Mouse (Mus musculus): ENCODE results near the gene Slc19a1.

The Slc19a1 gene

DNA sequence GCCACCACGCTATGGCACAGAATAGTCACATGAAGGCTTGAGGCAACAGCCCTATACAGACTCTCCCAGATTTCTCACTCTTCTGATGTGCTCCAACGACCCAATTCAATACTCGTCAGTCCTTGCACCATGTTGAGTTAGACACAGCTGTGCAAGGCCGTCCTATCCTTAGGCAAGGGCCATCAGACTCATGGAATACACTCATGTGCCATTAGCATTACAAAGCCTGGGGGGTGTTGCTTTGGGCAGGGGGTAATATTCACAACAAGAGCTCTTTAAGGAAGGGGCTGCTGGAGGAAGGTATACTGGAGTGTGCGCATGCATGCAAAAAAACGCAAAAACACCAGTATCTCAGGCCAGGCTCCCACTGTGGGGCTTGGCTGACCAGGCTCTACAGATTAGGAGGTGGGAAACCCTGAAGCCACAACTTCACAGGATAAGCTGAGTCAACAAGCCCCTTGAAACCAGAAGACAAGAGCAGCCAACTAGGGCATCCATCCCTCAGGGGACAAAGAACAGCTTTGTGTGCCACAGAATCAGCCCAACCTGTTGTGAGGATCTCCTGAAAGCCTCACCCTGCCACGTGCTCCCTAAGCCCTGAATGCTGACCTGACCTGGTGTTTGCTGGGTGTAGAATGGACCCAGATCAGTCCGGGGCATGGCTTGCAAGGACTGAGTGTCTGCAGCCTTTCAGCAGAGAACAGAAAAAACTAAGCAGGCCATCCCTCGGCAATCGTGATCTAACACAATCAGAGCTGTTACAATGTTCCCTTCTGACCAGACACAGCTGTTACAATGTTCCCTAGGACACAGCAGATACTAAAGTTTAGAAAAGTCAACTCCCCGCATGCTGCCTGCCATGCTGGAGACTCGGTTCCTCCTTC is 65.2 kb downstream of the Slc19a1 start:
- no peak for DNase-seq

DNA sequence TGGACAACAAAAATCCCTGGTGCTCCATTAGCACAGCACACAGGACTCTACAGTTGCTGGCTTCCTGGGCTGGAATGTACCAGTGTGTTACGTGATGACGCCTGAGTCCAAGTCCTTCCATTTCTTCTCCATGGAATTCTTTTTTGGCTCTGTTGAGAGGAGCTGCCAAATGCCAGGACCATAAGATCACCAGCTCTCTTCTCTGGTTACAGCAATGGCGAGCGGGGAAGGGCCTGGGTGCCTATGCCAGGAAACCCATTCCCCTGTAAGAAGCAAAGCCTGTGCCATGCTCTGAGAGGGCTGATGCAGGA is 65.8 kb downstream of the Slc19a1 start:
- no peak for DNase-seq

DNA sequence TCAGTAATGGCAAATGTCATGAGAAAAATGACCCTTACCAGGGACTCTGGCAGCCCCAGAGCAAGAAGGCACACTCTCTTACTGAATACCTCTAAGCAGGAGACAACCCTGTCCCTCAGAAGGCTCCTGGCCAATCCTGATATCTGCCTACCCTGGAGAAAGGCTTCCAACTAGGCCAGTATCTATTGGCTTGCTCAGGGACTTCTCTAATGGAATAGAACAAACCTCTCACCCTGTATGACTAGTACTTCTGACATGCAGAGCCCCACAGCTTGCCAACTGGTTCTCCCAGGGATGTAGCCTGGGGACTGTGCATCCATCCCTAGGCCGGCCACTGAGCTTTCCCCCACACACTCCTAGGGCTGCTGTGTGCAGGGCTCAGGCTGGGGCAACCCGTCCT is 66.6 kb downstream of the Slc19a1 start:
- DNase-seq = no peak

DNA sequence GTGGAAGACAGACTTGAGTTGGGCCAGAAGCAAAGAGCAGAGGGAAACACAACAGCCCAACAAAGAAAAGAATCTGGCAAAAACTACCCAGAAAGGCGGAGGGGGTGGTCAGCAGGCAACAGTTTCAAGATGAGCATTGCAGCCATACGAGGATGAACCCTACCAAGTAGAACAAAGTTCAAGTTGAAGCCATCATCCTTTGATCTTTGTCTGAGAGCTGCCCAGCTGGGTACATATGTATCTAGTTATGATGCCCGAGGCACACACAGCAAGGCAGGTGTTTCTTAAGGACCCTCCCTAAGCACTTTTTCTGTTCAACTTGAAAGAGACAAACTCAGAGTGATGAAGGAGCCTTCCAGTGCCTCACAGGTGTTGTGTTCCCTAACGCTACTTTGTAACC is 67.7 kb downstream of the Slc19a1 start:
- no peak for DNase-seq

DNA sequence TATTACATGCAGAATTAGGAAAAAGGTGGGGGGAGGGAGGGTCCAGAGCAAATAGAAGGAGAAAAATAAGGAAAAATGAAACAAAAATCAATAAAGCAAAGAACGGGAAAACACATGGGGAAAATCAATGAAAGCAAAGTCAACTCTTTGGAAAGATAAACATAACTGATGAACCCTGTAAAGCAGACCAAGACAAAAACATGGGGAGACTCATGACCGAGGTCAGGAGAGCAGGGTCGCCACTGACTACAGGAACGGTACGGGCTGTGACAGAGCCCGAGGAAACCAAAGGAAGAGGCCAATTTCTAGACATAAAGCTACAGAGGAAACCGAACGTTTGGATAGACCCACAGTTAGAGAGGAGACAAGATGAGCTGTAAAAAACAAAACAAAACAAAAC is 71.6 kb downstream of the Slc19a1 start:
- DNase-seq = no peak

DNA sequence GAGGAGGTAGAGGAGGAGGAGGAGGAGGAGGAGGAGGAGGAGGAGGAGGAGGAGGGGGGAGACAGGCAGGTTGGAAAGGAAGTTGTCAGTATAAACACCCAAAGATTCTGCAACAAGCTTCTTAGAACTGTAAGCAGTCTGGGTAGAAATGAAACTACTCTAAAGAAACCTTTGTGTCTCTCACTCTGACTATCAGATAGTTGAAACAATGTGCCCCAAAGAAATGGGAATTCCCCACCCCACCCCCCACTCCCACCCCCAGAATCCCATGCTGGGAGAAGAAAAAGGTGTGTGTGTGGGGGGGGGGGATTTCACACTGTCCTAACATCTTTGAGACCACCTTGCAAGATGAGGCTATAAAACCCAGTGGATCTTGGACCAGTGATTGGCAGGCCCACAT is 72.3 kb downstream of the Slc19a1 start:
- no peak for DNase-seq

DNA sequence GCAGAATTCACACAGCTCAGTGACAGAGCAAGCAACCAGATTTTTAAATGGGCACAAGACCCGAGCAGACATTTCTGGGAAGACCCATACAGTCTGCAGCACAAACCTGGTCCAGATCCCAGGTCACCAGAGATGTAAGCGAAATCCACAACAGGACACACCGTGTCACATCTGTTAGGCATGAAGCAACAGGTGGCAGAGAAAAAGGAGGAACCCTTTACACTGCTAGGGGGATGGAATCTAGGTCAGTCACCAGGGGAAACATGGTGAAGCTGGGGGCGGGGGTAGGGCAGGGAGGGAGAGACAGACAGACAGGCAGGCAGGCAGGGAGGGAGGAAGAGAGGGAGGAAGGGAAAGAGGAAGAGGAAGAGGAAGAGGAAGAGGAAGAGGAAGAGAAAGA is 76.1 kb downstream of the Slc19a1 start:
- DNase-seq = peak; percentile 40

DNA sequence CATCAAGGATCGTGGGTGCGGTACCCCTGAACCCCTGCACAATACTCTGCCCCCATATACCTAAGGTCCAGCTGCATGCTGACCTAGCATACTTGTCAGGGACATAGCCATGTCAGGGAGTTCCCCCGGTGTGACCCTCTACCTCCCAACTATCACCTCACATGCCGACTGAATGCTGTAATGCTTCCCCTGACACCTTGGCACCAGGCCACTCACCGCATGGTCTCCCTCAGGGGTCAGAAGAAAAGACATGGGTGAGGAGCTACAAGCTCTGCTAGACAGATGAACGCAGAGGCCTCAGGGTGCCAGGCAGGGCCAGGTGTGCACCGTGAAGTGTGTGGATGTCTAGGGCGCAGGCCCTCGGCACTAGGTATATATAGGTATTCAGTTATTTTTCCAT is 78.0 kb downstream of the Slc19a1 start:
- no peak for DNase-seq
